Mouse (Mus musculus): ENCODE results near the gene Farp1.
A peak's percentile ranks its signal among the peaks of the same experiment; 100 is the strongest.

The Farp1 gene

GRCm38 (mm10) chr14:121261229-121261879 is 226.4 kb downstream of the Farp1 start:
- no peak for DNase-seq (ENCODE audit: low spot score)

- DNase-seq (ENCODE audit: low spot score) = no peak
Measured at GRCm38 (mm10) chr14:121262606-121263005, 227.6 kb downstream of the Farp1 start.

GRCm38 (mm10) chr14:121263912-121264311 is 228.9 kb downstream of the Farp1 start:
- no peak for DNase-seq (ENCODE audit: low spot score)

GRCm38 (mm10) chr14:121264453-121264852 is 229.5 kb downstream of the Farp1 start:
- no peak for DNase-seq (ENCODE audit: low spot score)

GRCm38 (mm10) chr14:121267801-121268200 is 232.8 kb downstream of the Farp1 start:
- DNase-seq (ENCODE audit: low spot score) = no peak

DNA sequence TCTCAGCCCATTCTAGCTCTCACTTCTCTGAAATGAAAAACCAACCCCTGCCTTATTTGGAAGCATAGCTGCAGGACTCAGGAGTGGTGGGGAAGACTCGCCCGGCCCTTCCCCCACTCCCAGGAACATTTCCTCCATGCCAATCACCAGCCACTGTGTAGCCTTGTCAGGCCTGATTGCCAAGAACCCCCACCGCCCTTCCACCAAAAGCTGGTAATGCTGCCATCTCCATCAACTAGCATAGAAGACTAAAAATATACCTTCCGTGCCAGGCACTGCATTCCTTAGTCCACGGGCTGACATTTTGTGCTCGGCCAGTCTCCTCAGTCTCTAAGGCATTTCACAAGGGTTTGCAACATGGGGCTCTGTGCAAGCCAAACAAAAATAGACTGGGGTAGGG is 235.5 kb downstream of the Farp1 start:
- no peak for DNase-seq (ENCODE audit: low spot score)

DNA sequence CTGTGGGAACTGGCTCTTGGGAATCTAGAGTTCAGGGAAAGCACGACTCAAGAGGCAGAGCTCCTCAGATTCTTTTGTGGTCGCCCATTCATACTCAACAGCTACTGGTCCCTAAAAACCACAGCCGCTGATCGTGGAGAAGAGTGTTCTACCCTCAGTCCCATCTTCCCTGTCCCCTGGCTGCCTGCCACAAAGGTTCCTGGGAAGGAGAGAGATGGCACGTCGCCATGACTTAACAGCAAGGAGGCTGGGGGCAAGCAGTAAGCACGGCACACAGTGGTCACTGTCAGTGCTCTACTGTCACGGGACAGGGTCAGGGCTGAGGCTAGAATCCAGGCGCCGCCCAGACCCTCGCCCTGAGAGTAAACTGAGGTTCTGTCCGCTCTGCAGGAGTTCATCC is 240.0 kb downstream of the Farp1 start:
- DNase-seq (ENCODE audit: low spot score) = no peak

DNA sequence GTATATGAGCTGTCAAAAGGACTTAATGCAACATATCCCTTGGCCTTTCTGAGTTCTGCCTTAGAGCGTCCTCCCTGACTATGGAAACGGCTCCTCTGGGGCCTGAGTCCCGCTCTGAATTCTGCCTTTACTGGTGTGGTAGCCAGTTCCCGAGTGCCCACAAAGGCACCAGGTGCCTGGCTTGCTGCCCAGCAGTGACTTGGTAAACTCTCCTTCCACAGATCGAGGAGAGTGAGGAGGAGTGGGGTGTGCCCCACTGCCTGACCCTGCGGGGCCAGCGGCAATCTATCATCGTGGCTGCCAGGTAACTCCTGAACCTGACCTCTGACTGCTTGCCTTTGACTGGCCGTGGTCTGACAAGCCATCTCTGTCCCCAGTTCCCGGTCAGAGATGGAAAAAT is 241.0 kb downstream of the Farp1 start:
- no peak for DNase-seq (ENCODE audit: low spot score)

DNA sequence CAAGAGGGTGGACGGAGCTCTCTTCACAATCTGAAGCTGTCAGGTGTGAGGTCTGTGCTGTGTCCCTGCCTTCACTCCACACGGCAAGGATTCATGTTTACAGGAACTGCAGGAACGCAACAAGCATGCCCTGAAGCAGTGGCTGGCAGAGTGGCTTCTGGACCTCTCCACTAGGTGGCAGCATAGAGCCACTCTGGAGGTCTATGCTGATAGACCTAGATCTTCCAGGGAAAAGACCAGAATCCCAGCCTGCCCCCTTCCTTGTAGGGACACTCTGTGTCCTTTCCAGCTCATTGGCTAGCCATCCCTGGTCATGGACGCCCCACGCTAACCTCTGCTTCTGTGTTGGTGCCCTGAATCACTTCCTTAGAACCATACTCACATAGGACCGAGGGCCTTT is 244.1 kb downstream of the Farp1 start:
- DNase-seq (ENCODE audit: low spot score) = peak; percentile 87

DNA sequence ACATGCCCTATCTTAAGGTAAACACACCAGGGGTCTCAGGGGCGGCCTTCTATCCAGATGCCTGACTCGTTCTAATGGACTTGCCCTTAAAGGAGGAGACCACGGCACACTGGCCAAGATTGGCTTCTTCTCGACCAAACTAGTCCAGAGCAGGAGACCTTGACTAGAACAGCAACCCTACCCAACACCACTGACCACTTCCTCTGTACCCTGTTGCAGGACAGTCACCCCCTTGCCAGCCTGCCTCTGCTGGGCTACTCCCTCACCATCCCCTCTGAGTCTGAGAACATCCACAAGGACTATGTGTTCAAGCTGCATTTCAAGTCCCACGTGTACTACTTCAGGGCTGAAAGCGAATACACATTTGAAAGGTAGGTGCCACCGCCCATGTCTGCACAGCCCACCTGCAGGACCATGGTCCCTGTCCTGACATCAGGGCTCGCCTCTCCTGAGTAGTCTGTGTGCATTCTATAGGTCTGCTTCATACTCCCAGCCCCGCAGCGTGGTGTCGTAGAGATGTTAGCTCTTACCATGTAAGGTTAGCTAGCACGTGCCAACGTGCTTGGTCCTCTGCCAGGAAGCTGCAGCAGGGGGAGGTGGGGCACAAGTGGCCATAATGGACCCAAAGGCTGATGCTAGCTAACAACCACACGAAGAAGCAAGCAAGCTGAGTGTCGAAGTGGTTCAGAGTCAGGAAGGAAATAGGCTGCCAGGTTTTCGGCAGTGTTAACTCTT is 245.8 kb downstream of the Farp1 start:
- no peak for DNase-seq (ENCODE audit: low spot score)

DNA sequence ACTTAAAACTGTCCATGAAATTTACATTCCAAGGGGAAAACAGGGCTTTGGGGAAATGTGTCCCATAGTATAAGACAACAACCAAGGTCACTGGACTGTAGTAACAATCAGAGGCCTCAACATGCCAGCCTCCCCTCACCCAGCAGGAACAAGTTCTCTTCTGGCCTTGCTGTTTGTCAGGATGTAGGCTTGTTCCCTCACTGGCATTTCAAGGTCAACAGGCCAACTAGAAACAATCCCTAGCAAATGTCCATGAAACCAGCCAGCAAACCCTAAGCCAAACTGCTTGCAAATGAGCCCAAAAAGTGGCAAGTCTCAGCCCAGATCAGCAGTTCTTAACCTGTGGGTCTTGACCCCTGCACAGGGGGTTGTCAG is 246.3 kb downstream of the Farp1 start:
- DNase-seq (ENCODE audit: low spot score) = no peak

- no peak for DNase-seq (ENCODE audit: low spot score)
Measured at GRCm38 (mm10) chr14:121285379-121286120, 250.6 kb downstream of the Farp1 start.

GRCm38 (mm10) chr14:121291881-121292280 is 256.9 kb downstream of the Farp1 start:
- DNase-seq (ENCODE audit: low spot score) = no peak

- no peak for DNase-seq (ENCODE audit: low spot score)
Measured at GRCm38 (mm10) chr14:121292391-121292790, 257.4 kb downstream of the Farp1 start.

GRCm38 (mm10) chr14:121294484-121294883 is 259.5 kb downstream of the Farp1 start:
- no peak for DNase-seq (ENCODE audit: low spot score)

GRCm38 (mm10) chr14:121297103-121297502 is 262.1 kb downstream of the Farp1 start:
- DNase-seq (ENCODE audit: low spot score) = no peak

GRCm38 (mm10) chr14:121298537-121298936 is 263.5 kb downstream of the Farp1 start:
- no peak for DNase-seq (ENCODE audit: low spot score)

- no peak for DNase-seq (ENCODE audit: low spot score)
Measured at GRCm38 (mm10) chr14:121299093-121299492, 264.1 kb downstream of the Farp1 start.

DNA sequence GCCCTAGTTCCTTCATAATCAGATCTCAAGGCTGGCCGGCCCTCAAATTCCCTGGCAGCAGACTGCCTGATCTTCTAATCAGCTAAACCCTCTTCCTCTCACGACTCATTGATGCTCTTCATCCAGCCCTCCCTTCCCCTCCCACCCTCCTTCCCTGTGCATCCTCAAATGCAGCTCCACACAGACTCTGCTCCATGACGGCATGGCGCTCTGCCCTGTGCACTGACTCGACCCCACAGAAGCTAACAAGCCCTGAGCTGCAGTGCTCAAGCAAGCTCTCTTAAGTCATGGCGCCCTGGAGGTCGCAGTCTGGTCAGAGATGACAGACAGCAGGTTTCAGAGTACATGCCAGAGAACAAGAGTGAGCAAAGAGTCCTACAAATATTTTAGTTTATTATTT is 269.5 kb downstream of the Farp1 start:
- no peak for DNase-seq (ENCODE audit: low spot score)

DNA sequence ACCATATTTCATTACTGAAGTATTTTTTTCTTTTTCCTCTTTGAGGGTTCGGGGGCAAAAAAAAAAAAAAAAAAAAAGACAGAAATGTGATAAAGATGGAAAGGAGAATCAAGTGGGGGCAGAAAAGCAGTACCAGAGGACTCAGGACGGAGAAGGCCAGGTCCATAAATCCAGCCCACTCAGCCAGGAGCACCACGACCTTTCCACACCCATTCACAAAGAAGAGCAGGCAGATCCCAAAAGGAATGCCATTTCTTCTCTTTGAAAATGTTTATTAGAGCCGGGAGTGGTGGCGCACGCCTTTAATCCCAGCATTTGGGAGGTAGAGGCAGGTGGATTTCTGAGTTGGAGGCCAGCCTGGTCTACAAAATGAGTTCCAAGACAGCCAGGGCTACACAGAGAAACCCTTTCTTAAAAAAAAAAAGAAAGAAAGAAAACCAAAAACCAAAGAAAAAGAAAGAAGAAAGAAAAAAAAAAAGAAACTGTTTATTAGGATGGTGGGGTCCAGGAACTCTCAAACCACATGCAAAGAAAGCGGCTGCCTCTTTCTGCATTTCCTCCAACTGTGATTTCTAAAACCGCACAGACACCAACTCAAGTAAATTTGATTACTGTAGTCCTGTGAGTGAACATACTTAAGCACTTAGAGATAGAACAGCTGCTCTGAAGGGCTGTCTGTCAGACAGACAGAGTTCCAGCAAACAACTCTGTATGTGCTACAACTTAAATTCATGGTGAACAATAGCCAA is 270.5 kb downstream of the Farp1 start:
- DNase-seq (ENCODE audit: low spot score) = no peak

DNA sequence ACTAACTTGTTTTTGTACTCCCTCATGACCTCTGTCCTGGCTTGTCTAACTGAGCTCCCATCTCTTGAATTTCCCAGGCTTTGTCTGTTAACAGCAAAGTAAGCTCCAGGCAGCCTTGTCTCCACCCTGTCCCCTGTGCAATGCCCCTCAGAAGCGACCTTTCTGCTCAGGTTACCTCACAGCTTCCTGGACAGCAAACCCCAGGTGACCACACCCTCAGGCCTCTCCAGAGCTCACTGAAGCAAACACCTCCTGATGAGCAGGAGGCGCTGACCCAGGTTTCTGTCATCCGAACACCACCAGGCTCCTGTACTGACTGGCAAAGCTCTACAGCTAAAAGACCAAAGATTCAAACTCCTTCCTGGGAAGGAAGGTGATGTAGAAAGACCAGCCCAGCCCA is 274.9 kb downstream of the Farp1 start:
- no peak for DNase-seq (ENCODE audit: low spot score)

- no peak for DNase-seq (ENCODE audit: low spot score)
Measured at GRCm38 (mm10) chr14:121310325-121311080, 275.5 kb downstream of the Farp1 start.

Data from ovary, postnatal 14 days (tissue).